Mouse (Mus musculus): ENCODE results near the gene Fmod.

Gene Fmod

GRCm38 (mm10) chr1:134096264-134096934 is 59.3 kb downstream of the Fmod start:
- no peak for DNase-seq (ENCODE audit: low spot score in 2 of 2)

- DNase-seq (ENCODE audit: low spot score in 2 of 2): no peak
These were observed 60.2 kb downstream of the Fmod start for GRCm38 (mm10) chr1:134097080-134097855.
